7 mouse cellular contexts compared by ENCODE assay signal in genomic region chr19:23140689-23141317, GRCm38 (mm10). TPM values are rescaled to one million over a fixed set of nuclear protein-coding genes. Genes with fewer than 3 reads are reported as not detected.
DNase-seq lines count a peak whose midpoint lies in the region; ATAC-seq and TF ChIP-seq lines count a peak whose summit lies in the region.

Gene Klf9 (plus strand): TSS chr19:23141226.

- no peaks in the 10 kb centered on the region for H3K9me3 ChIP-seq in embryonic facial prominence, embryonic 13.5 days
- H3K9me3 ChIP-seq in limb, embryonic 10.5 days (replicated peaks): no peaks in the 10 kb centered on the region
- H3K9me3 ChIP-seq in midbrain, embryonic 12.5 days: no peaks in the 10 kb centered on the region

- peak within 1 kb of the TSS; percentile 96 for H3K4me2 ChIP-seq in embryonic facial prominence, embryonic 13.5 days
- H3K4me2 ChIP-seq in midbrain, embryonic 12.5 days (replicated peaks): peak within 1 kb of the TSS; percentile 75

- H3K27ac ChIP-seq in embryonic facial prominence, embryonic 13.5 days: peak within 1 kb of the TSS; percentile 84
- H3K27ac ChIP-seq in limb, embryonic 10.5 days: peak within 1 kb of the TSS; percentile 82
- H3K27ac ChIP-seq in midbrain, embryonic 12.5 days (replicated peaks): no peak within 1 kb of the TSS; the same call in 1 of the 2 replicates
- peak within 1 kb of the TSS; percentile 99 for H3K27ac ChIP-seq in small intestine, adult 2 months (ENCODE audit: insufficient read depth, low read depth, low read length)

- peak within 1 kb of the TSS; percentile 62 for H3K4me3 ChIP-seq in embryonic facial prominence, embryonic 13.5 days
- H3K4me3 ChIP-seq in limb, embryonic 10.5 days: peak within 1 kb of the TSS; percentile 68
- peak within 1 kb of the TSS; percentile 50 for H3K4me3 ChIP-seq in midbrain, embryonic 12.5 days
- peak within 1 kb of the TSS; percentile 91 for H3K4me3 ChIP-seq in small intestine, adult 2 months (ENCODE audit: low read depth, low read length)

- peak; percentile 96 for ATAC-seq in embryonic facial prominence, embryonic 13.5 days (ENCODE audit: insufficient number of reproducible peaks, insufficient read depth, low FRiP score, low TSS enrichment, low read depth)
- ATAC-seq in midbrain, embryonic 12.5 days (ENCODE audit: low FRiP score, low read depth): peak; percentile 92

- no peaks in the 10 kb centered on the region for H3K36me3 ChIP-seq in embryonic facial prominence, embryonic 13.5 days
- H3K36me3 ChIP-seq in limb, embryonic 10.5 days: no peaks in the 10 kb centered on the region
- H3K36me3 ChIP-seq in midbrain, embryonic 12.5 days: no peaks in the 10 kb centered on the region
- no peaks in the 10 kb centered on the region for H3K36me3 ChIP-seq in small intestine, adult 2 months (ENCODE audit: control insufficient read depth, insufficient read depth, low read length)

- peak; percentile 81 to 89 for DNase-seq in adrenal gland, postnatal 4 days (ENCODE audit: low spot score in 2 of 2)
- DNase-seq in heart, adult 11 months: peak; percentile 100
- peak; percentile 99 for DNase-seq in kidney, adult 11 months
- DNase-seq in limb, embryonic 10.5 days (ENCODE audit: low spot score): peak; percentile 86

- peak within 1 kb of the TSS; percentile 74 for H3K9ac ChIP-seq in embryonic facial prominence, embryonic 13.5 days
- H3K9ac ChIP-seq in midbrain, embryonic 12.5 days (replicated peaks): peak within 1 kb of the TSS; percentile 35

- WGBS in embryonic facial prominence, embryonic 13.5 days: under 1% methylated on average over 52 of the region's 52 CpGs
- whole genome bisulfite sequencing in limb, embryonic 10.5 days: under 1% methylated on average over 52 of the region's 52 CpGs
- WGBS in midbrain, embryonic 12.5 days: under 1% methylated on average over 52 of the region's 52 CpGs
- under 1% methylated on average over 52 of the region's 52 CpGs for WGBS in small intestine, adult 2 months

- peaks cover 30% of the 10 kb centered on the region for H3K4me1 ChIP-seq in embryonic facial prominence, embryonic 13.5 days
- H3K4me1 ChIP-seq in limb, embryonic 10.5 days: peaks cover 31% of the 10 kb centered on the region
- H3K4me1 ChIP-seq in midbrain, embryonic 12.5 days: peaks cover 21% of the 10 kb centered on the region
- H3K4me1 ChIP-seq in small intestine, adult 2 months (ENCODE audit: control insufficient read depth, insufficient read depth, insufficient read length, low read length): peaks cover 8% of the 10 kb centered on the region; the same call in 1 of the 2 replicates

- TF ChIP-seq POLR2A in small intestine, adult 2 months (IDR thresholded peaks at IDR 0.05; ENCODE audit: low read depth, low read length): peak; percentile 97

- TF ChIP-seq CTCF in small intestine, adult 2 months (IDR thresholded peaks at IDR 0.05; ENCODE audit: extremely low read depth, insufficient read length, insufficient replicate concordance, low read depth, low read length): no peak

- peaks cover 56% of the 10 kb centered on the region for H3K27me3 ChIP-seq in embryonic facial prominence, embryonic 13.5 days
- peaks cover 73% of the 10 kb centered on the region for H3K27me3 ChIP-seq in limb, embryonic 10.5 days (ENCODE audit: low read depth, poor library complexity, severe bottlenecking)
- H3K27me3 ChIP-seq in midbrain, embryonic 12.5 days: peaks cover 62% of the 10 kb centered on the region
- no peaks in the 10 kb centered on the region for H3K27me3 ChIP-seq in small intestine, adult 2 months (ENCODE audit: control insufficient read depth, insufficient read depth, low read length)

RNA-seq across cellular contexts. Expression of gene Klf9, which starts in this region (rescaled TPM):
- 10 to 100 TPM; 44.4 to 51.1 TPM for total RNA-seq in adrenal gland, postnatal 4 days (2021)
- polyA plus RNA-seq in embryonic facial prominence, embryonic 13.5 days (2015; fragmentation: Nextera tagmentation; extraction: Ambion mirVana): 3.2 and 4.6 TPM in 2 replicates
- polyA plus RNA-seq in limb, embryonic 10.5 days (2016; fragmentation: Nextera tagmentation; extraction: Ambion mirVana): 0.74 and 1.3 TPM in 2 replicates
- polyA plus RNA-seq in midbrain, embryonic 12.5 days (2016; fragmentation: Nextera tagmentation; extraction: Ambion mirVana): 0.80 and 1.1 TPM in 2 replicates
- polyA plus RNA-seq in small intestine, adult 2 months (2012; rRNA removed): 9.6 and 16.2 TPM in 2 replicates
